Mouse (Mus musculus) cerebellum, adult 8-10 months (tissue): ENCODE measurements around the gene Cpeb3.

Experiments used
- DNase-seq: peaks from one replicate; pipeline ENCODE4 v3.0.0; 2022

The Cpeb3 gene

DNA sequence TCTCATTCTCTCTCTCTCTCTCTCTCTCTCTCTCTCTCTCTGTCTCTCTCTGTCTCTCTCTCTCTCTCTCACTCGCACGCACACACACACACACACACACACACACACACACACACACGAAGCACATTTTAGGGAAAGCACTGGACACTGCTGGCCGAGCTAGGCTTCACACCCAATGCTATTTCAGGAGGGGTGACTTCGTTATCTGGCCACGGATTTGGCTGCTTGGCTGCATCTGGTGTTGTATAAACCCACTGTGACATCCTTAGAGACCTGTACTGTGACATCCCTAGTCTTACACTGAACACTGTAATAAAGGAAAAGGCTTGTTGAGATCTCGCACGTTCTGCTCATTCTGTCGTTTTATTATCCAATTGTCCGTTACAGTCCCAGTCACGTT is 187.4 kb downstream of the Cpeb3 start:
- DNase-seq: no peak

DNA sequence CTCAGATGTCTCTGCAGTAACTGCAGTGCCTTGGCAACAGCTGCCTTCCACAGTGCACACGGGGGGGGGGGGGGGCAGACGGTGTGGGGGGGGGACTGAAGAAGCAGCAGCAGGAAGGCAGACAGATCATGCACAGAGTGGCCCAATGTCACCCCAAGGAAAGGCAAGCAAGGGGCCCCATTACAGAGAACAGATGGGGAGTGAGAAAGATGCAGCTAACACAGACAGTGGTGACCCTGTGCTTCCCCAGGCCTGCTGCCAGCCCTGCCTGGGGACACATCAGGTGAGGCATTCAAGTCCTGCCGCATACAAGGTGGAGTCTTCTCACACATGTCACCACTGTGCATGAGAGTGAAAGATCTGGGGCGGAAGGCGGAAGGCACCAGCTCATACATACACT is 187.9 kb downstream of the Cpeb3 start:
- DNase-seq: no peak

GRCm38 (mm10) chr19:37018931-37019330 is 189.5 kb downstream of the Cpeb3 start:
- no peak for DNase-seq

- DNase-seq: no peak
Measured at GRCm38 (mm10) chr19:37018411-37018810, 190.0 kb downstream of the Cpeb3 start.

DNA sequence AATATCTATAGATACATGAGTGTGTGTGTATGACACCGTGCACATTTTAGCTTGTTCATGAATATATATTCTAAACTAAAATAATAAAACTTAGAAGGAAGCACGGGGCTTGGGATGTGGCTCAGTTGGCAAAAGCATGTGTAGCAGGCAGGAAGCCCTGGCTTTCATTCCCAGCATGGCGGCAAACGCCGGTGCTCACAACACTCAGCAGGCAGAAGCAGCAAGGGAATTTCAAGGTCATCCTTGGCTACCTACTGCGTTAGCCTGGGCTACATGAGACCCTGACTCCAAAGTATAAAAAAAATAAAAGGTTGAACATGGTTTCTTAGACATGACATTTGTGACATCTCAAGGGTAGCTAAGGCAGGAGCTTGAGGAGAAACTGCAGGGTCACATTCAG is 191.5 kb downstream of the Cpeb3 start:
- DNase-seq: no peak

DNA sequence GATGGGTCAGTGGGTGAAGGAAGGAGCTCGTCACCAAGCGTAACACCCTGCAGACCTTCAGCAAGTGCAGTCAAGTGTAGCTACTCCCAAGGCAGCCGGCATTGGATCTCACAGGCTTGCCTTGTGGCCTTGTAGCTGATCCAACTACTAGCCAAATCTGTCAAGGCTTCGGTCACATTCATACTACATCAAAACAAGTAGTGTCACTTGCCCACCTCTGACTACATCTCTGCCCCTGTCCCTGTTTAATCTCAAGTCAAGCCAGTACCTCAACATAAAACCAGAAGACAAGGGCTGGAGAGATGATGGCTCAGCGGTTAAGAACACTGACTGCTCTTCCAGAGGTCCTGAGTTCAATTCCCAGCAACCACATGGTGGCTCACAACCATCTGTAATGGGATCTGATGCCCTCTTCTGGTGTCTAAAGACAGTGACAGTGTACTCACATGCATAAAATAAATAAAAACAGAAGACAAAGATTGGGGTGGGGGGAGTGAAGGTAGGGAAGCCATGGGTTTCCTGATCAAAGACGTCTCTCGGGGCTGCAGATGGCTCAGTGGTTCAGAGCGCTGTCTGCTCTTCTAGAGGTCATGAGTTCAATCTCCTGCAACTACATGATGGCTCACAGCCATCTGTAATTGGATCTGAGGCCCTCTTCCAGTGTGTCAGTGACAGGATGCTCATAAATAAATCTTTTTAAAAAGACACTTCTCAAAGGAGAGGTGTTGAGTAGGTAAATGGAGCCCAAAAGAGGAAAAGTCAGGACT is 194.0 kb downstream of the Cpeb3 start:
- DNase-seq: no peak

- DNase-seq: no peak
Measured at GRCm38 (mm10) chr19:37013461-37013860, 194.9 kb downstream of the Cpeb3 start.

GRCm38 (mm10) chr19:37009878-37010281 is 198.5 kb downstream of the Cpeb3 start:
- no peak for DNase-seq

DNA sequence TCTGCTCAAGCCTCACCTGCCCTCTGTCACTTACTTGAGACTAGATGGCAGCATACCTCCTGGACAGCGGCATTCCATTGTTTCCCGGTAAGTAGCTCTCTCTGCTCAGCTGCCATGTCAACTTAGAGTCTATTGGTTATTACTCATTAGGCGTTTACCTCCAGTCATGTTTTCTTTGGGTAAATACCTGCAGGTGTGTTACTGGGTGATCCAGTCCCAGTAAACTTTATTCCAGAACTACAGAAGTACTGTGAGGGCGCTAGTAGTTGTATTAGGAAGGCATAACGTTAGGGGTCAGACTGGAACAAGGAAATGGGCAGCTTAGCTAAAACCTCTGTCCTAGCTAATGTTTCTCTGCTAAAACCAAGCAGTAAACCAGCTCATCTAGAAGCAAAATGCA is 203.8 kb downstream of the Cpeb3 start:
- DNase-seq: no peak
